In genomic region chr11:121652547-121653305, GRCm38 (mm10) we compare ENCODE assay signal across 8 mouse cellular contexts. TPM values are rescaled to one million over a fixed set of nuclear protein-coding genes. Genes with fewer than 3 reads are reported as not detected.
DNase-seq lines count a peak whose midpoint lies in the region; ATAC-seq and TF ChIP-seq lines count a peak whose summit lies in the region.

No protein-coding gene starts in this region.

- H3K9me3 ChIP-seq in forebrain, embryonic 11.5 days (ENCODE audit: control insufficient read depth, low read length) = no peaks in the 10 kb centered on the region
- H3K9me3 ChIP-seq in forebrain, embryonic 15.5 days = no peaks in the 10 kb centered on the region

- DNase-seq in forebrain, embryonic 11.5 days (ENCODE audit: low spot score) = peak; percentile 69
- DNase-seq in B cell, adult 2 months = peak; percentile 65
- peak; percentile 44 for DNase-seq in fibroblast of lung, adult 2 months (ENCODE audit: low read depth)
- DNase-seq in kidney, postnatal 10 days = peak; percentile 86
- DNase-seq in spleen, postnatal 14 days (ENCODE audit: low spot score in 2 of 2) = peak; percentile 20 to 60

- H3K27ac ChIP-seq in forebrain, embryonic 11.5 days (ENCODE audit: low read depth, low read length) = no peak overlapping the region
- H3K27ac ChIP-seq in forebrain, embryonic 15.5 days (replicated peaks) = no peak overlapping the region
- no peak overlapping the region for H3K27ac ChIP-seq in bone marrow, adult 2 months (ENCODE audit: control insufficient read depth, insufficient read depth, low read depth, low read length, poor library complexity)

- H3K4me1 ChIP-seq in forebrain, embryonic 11.5 days (replicated peaks; ENCODE audit: control insufficient read depth, insufficient read depth, low read length) = no peaks in the 10 kb centered on the region
- no peaks in the 10 kb centered on the region for H3K4me1 ChIP-seq in forebrain, embryonic 15.5 days
- peaks cover 3% of the 10 kb centered on the region; the same call in 1 of the 2 replicates for H3K4me1 ChIP-seq in bone marrow, adult 2 months (ENCODE audit: control insufficient read depth, insufficient read depth, low read length)

- ATAC-seq in forebrain, embryonic 11.5 days (replicated peaks; ENCODE audit: low FRiP score) = no peak
- no peak for ATAC-seq in forebrain, embryonic 15.5 days (replicated peaks)
- peak; percentile 58 for ATAC-seq in megakaryocyte, adult 5-6 weeks (ENCODE audit: poor library complexity, severe bottlenecking)

- H3K36me3 ChIP-seq in forebrain, embryonic 11.5 days (ENCODE audit: control insufficient read depth, insufficient read depth, low read length) = no peaks in the 10 kb centered on the region
- H3K36me3 ChIP-seq in forebrain, embryonic 15.5 days = no peaks in the 10 kb centered on the region

- no peaks in the 10 kb centered on the region for H3K27me3 ChIP-seq in forebrain, embryonic 11.5 days (ENCODE audit: control insufficient read depth, insufficient read depth, low read length)
- H3K27me3 ChIP-seq in forebrain, embryonic 15.5 days = no peaks in the 10 kb centered on the region

- 56% methylated on average over 10 of the region's 10 CpGs for WGBS in forebrain, embryonic 11.5 days
- WGBS in forebrain, embryonic 15.5 days = 59% methylated on average over 9 of the region's 10 CpGs
- WGBS in bone marrow, adult 2 months = 47% methylated on average over 10 of the region's 10 CpGs

- no peak overlapping the region for H3K4me3 ChIP-seq in forebrain, embryonic 11.5 days (ENCODE audit: low read depth, low read length)
- H3K4me3 ChIP-seq in forebrain, embryonic 15.5 days = no peak overlapping the region
- no peak overlapping the region for H3K4me3 ChIP-seq in bone marrow, adult 2 months (replicated peaks; ENCODE audit: control insufficient read depth, low read depth, low read length)

- no peak for TF ChIP-seq POLR2A in bone marrow, adult 2 months (IDR thresholded peaks at IDR 0.05; ENCODE audit: borderline replicate concordance, control insufficient read depth, low read depth, low read length)

- TF ChIP-seq CTCF in bone marrow, adult 2 months (IDR thresholded peaks at IDR 0.05; ENCODE audit: control insufficient read depth, insufficient read depth, low read length) = peak; percentile 73

- H3K4me2 ChIP-seq in forebrain, embryonic 11.5 days (ENCODE audit: low read depth, low read length, severe bottlenecking) = no peak overlapping the region
- no peak overlapping the region for H3K4me2 ChIP-seq in forebrain, embryonic 15.5 days (replicated peaks)

- no peak overlapping the region for H3K9ac ChIP-seq in forebrain, embryonic 11.5 days (ENCODE audit: low read length)
- no peak overlapping the region for H3K9ac ChIP-seq in forebrain, embryonic 15.5 days (replicated peaks)

RNA-seq across cellular contexts. Expression of gene B3gntl1, which starts 20.2 kb away (rescaled TPM):
- 7.4 and 7.6 TPM in 2 replicates for polyA plus RNA-seq in forebrain, embryonic 11.5 days (2014; fragmentation: Nextera tagmentation; extraction: Ambion mirVana)
- polyA plus RNA-seq in forebrain, embryonic 15.5 days (2015; fragmentation: Nextera tagmentation; extraction: Ambion mirVana) = 6.5 and 7.0 TPM in 2 replicates
- 2.4 and 6.1 TPM in 2 replicates for polyA plus RNA-seq in bone marrow, adult 2 months (2011; ENCODE audit: insufficient read depth, insufficient read length, low replicate concordance, missing spikeins)
- 3.6 and 5.8 TPM in 2 replicates for total RNA-seq in megakaryocyte, adult 5-6 weeks (2015)
- total RNA-seq in megakaryocyte, adult 5-6 weeks (2017) = 5.2 and 7.8 TPM in 2 replicates

RNA-seq across cellular contexts. Expression of gene Metrnl, which starts 48.6 kb away (rescaled TPM):
- 4.8 and 6.4 TPM in 2 replicates for polyA plus RNA-seq in forebrain, embryonic 11.5 days (2014; fragmentation: Nextera tagmentation; extraction: Ambion mirVana)
- polyA plus RNA-seq in forebrain, embryonic 15.5 days (2015; fragmentation: Nextera tagmentation; extraction: Ambion mirVana) = 3.8 and 4.2 TPM in 2 replicates
- polyA plus RNA-seq in bone marrow, adult 2 months (2011; ENCODE audit: insufficient read depth, insufficient read length, low replicate concordance, missing spikeins) = 5.4 and 5.5 TPM in 2 replicates
- 32.9 and 40.5 TPM in 2 replicates for total RNA-seq in megakaryocyte, adult 5-6 weeks (2015)
- total RNA-seq in megakaryocyte, adult 5-6 weeks (2017) = 16.4 and 20.6 TPM in 2 replicates
